Mouse (Mus musculus): Measurements from ENCODE around the gene Ftl1. TPM values are rescaled to one million over a fixed set of nuclear protein-coding genes. Genes with fewer than 3 reads are reported as not detected.

Ftl1 gene
- polyA plus RNA-seq (2012; rRNA removed): 4,280 and 5,118 TPM in 2 replicates

DNA sequence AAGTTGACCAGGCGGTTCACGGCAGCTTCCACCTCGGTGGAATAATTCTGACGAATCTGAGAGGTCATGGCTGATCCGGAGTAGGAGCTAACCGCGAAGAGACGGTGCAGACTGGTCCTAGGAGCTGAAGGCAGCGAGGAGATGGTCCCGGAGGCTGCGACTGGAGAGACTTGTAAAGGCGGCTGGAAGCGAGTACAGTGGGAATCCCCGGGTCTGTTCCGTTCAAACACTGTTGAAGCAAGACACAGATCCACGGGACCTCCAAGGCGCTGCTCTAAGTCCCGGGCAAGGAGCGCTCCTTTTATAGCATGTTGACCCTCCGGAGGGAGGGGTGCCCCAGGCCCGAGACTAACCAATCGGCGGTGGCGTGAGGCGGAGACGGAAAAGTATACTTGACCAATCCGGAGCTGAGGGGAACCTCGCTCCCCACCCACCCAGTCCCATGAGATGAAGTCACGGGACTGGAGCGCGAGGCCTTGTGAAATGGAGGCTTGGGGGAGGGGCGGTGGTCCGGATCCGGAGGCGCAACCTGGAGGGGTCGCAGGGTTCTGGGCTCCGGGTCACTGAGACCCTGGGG lies at the start of gene Ftl1:
TSS of gene Ftl1 (minus strand) at position 321 of the 577 bp plus-strand sequence.

DNA sequence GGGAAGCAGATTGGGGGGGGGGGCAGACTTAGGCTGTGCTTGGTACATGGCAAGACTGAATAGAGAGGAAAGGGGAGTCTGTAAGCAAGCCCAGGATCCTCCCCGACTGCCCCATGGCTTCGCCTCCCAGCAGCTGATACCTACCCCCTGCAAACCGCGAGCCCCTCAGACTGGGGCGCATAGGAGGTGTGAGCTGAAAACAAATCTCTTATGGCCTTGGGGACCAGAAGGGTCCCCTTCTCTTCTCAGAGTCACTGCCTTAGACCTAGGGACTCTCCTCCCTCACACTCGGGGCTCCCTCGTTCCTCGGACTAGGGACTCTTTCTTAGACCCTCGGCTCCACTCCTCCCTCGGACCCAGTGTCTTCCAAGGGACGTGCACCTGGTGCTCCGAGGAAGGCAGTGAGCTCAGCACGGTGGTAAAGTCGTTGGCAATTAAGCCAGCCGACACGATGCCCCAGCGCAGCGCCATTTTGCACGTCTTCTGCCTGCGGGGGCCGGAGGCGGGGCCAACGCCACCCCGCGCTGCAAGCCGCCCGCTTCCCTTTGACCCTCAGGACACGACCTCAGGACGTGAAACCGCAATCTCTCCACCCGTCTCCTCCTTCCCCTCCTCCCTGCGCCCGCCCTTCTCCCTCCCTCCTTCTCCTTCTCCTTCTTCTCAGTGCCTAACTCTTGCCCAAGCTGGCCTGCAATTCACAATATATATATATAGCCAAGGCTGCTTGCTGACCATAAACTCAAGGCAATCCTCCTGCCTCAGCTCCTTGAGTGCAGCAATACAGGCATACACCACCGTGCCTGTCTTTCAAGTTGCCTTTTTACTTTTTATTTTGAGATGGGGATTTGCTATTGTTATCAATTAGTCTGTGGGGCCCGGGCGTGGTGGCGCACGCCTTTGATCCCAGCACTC lies 28.9 kb upstream of the Ftl1 start, which contains the start of gene Dhdh:
TSS of gene Dhdh (minus strand) at position 513 of the 912 bp plus-strand sequence.

DNA sequence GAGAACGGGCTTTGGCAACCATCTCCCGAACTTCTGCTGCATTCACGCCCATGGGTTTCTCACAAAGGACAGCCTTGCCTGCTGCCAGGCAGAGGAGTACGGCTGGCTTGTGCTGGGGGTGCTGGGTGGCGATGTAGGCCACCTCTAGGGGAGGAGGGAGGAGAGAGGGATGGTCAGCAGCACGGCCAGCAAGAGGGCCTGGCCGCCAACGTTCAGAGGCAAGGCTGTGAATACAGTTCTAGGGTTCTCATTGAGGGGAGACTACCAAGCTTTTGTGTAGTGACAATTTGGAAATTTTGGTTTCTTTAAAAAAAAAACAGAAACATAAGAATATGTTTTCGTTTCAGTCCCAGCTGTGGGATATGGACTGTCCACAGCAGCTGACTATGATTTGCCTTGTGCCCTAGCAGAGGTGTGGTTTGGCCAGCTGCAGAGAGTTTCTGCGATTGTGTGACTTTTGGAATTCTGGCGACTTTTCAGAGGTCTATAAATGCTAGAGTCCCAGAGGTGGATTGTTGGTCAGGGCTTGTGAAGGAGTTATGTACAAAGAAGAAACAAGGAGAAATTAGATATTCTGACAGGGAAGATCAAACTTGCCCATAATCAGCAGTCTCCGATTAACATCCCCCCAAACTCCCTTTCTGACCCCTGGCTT lies 27.2 kb upstream of the Ftl1 start, which contains the start of gene Gm45808:
TSS of gene Gm45808 (minus strand) at position 51 of the 655 bp plus-strand sequence.

DNA sequence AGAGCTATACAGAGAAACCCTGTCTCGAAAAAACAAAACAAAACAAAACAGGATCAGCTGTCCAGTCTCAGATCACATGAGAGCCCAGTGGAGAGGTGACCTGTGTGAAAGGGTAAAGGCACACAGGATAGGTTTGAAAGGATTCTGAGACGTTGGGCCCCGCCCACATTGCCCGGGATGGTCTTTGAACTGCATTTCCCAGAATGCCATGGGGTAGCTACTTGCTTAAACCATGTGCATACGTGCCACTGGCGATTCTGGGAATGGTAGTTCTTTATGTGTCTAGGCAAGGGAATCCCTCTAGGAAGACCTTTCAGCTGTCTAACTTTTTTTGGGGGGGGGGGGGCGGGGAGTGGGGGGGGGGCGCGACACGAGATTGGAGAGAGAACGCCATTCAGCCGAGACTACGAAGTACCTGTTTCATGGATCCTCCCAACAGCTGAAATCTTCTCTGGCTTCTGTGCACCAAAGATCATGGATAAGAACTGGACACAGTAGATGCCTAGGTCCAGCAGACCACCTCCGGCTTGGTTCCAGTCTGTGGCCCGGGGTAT lies 21.8 kb upstream of the Ftl1 start, which contains the start of gene Tulp2:
TSS of gene Tulp2 (plus strand) at position 504 of the 554 bp plus-strand sequence.

DNA sequence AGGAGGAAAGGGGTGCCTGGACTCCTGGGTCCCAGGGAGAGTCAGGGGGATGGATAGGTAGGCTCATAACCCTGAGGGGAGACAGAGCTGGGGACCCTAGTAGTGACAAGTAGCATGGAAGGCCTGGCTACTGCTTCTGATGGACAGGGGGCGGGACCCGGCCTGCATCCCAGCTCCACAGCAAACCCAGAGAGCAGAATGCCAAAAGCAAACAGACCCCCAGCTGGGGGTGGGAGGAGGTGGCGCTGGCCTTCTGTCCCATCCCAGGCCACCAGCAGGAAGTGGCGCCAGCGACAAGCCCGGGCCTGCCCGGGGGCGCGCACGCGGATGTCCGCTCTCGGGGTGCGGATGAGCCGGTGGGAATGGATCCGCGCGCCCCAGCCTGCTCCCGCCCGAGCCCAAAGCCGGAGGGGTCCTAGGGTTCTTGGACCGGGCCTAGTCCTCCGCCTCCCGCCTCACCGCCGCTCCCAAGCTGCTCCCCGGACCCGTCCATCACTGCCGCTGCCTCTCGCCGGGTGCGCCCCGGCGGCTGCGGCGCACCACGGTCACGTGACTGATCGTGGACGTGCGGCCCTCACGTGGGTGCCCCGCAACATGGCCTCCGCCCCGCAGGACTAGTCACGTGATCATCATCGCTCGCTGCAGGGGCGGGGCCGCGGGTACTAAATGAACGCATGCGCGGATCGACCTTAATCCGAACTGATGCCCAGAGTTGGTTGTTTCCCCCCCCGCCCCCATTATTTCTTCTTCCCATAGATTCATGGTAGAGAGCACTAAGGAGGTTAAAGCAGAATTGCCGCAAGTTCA lies 6.8 kb upstream of the Ftl1 start, which contains the start of gene Bax:
TSS of gene Bax (minus strand) at position 616 of the 807 bp plus-strand sequence.

DNA sequence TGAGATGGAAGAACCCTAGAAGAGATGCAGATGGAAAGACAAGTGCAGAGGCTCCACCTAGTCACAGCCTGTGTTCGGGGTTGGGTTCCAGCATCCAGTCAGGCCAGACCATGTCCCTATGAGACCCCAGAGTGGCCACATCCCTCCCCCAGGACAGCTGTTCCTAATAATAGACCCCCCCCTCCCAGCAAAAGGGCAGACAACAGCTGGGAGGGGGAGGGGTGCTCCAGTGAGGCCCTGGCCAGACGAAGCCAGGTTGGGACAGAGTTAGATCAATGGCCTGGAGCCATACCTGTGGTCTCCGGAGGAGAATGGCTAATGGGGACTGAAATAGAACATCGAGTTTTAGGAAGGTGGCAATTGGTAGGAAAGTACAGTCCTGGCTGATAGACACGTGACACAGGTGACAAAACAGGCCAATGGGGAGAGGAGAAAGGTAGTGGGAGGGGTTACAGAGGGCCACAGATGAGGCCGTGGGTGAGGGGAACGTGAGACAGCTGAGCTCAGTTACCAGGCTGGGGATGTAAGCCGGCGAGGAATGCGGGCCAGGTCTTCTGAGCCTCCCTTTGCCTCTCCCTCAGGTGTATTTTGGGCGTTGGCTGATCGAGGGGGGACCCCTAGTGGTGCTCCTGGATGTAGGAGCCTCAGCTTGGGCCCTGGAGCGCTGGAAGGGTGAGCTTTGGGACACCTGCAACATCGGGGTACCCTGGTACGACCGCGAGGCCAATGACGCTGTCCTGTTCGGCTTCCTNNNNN lies 22.0 kb downstream of the Ftl1 start, which contains the start of gene Ruvbl2:
TSS of gene Ruvbl2 (minus strand) at position 576 of the 756 bp plus-strand sequence.

DNA sequence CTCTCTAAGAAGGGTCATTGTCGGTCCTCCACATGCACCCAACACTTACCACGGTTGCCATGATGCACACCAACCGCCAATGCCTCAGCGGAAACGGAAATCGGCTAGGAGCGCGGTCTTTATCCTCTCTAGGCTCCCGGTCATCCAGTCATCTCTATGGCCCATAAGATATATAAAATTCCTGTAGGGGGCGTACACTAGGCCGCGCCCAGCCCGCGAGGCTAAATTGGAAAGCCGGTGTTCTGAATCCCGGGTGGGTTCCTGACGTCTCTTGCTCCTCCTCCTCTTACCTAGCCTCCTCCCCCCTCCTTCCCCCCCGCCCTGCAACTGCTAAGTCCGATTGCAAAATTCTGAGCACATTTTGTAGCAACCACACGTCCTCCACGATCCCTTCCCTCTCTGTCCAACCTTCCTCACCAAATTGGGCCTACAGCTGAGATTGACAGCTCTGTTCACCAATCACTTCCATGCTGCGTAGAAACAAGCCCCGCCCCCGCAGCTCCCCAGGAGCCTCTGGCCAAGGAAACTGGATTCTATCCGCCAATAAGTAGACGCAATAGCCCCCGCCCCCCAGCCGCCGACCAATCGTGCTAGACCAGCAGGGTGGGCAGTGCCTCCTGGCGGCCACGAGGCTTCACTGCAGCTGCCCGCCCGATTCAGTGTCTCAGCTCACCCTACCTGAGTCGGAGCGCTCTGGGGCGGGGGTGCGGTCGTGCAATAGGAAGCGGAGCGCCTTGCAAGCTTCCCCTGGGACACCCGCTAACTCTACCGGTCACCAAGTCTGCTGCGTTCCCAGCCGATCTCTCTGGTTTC lies 25.3 kb downstream of the Ftl1 start, which contains the start of gene Gys1:
TSS of gene Gys1 (plus strand) at position 642 of the 813 bp plus-strand sequence.

DNA sequence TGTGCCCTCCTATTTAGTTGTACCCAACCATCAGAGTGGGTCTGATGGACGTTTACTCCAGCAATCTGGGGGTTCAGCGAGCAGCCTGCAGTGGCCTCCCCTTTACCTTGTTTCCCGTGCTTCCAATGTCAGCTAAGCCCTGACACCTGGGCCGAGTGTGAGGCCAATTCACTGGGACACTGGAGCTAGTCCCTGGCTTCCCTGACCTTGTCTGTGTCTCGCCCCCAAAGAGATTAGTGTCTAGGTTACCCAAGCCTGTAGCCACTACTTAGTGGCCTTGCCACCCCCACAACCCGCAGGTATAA lies 39.1 kb downstream of the Ftl1 start, which contains the start of gene Lhb:
TSS of gene Lhb (plus strand) at position 206 of the 305 bp plus-strand sequence.

DNA sequence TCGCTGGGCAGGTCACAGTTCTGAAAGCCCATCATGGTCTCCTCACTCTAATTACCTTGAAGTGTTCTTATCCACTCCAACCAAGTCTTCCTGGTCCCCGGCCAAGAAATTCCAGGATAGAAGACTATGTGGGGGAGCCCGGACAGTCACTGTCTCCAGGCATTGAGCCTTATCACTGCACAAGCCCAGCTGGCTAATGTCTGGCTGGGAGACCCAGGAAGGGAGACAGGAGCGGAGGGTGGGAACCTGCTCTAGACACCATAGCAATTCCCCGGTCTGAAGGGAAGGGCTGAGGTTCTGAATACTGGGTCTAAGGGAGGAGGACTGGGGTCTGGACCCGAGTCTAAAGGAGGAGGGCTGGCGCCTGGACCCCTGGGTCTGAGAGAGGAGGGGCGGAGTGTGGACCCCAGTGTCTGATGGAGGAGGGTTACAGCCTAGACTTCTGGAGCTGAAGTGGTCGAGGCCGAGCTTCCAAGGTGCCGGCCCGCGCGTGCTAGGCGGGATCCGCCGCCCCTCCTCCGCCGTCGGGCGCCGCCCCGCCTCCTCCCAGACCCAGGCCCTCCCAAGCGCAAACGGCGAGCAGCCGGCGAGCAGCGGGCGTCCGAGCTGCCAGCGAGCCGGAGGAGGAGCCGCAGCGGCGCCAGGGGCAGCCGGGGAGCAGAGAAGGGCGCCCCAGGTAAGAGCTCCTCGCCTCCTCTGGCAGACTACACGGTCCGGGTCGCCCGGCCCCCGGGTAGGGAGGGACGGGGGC lies 46.4 kb downstream of the Ftl1 start, which contains the start of gene Ntf5:
TSS of gene Ntf5 (plus strand) at position 583 of the 751 bp plus-strand sequence.

Other genes starting within 250 kb of the Ftl1 start
- 12.6 and 13.9 TPM in 2 replicates for gene Dkkl1, start 247.7 kb downstream of the Ftl1 start, polyA plus RNA-seq (2012; rRNA removed)
- gene Tead2, start 244.1 kb downstream of the Ftl1 start, polyA plus RNA-seq (2012; rRNA removed): 10.2 and 10.8 TPM in 2 replicates
- gene Cd37, start 220.8 kb downstream of the Ftl1 start, polyA plus RNA-seq (2012; rRNA removed): 6.6 and 13.4 TPM in 2 replicates
- 0.04 TPM in 1 of 2 replicates, not detected in the other for gene Slc6a16, start 218.8 kb downstream of the Ftl1 start, polyA plus RNA-seq (2012; rRNA removed)
- not detected in 2 replicates for gene Slc6a21, start 182.4 kb downstream of the Ftl1 start, polyA plus RNA-seq (2012; rRNA removed)
- gene Trpm4, start 126.1 kb downstream of the Ftl1 start, polyA plus RNA-seq (2012; rRNA removed): 50.9 and 54.1 TPM in 2 replicates
- gene Hrc, start 124.6 kb downstream of the Ftl1 start, polyA plus RNA-seq (2012; rRNA removed): 0.43 and 1.2 TPM in 2 replicates
- gene Ppfia3, start 92.9 kb downstream of the Ftl1 start, polyA plus RNA-seq (2012; rRNA removed): 14.7 and 20.9 TPM in 2 replicates
- gene Lin7b, start 89.3 kb downstream of the Ftl1 start, polyA plus RNA-seq (2012; rRNA removed): 3.8 and 4.1 TPM in 2 replicates
- gene Snrnp70, start 64.1 kb downstream of the Ftl1 start, polyA plus RNA-seq (2012; rRNA removed): 79.4 and 100 TPM in 2 replicates
- gene Kcna7, start 54.2 kb downstream of the Ftl1 start, polyA plus RNA-seq (2012; rRNA removed): 1.2 and 1.9 TPM in 2 replicates
- 0.84 and 0.85 TPM in 2 replicates for gene Ntf5, start 46.2 kb downstream of the Ftl1 start, polyA plus RNA-seq (2012; rRNA removed)
- gene Lhb, start 39.1 kb downstream of the Ftl1 start, polyA plus RNA-seq (2012; rRNA removed): 0.16 and 0.27 TPM in 2 replicates
- gene Gys1, start 25.0 kb downstream of the Ftl1 start, polyA plus RNA-seq (2012; rRNA removed): 22.4 and 23.8 TPM in 2 replicates
- 27.7 and 27.9 TPM in 2 replicates for gene Ruvbl2, start 21.8 kb downstream of the Ftl1 start, polyA plus RNA-seq (2012; rRNA removed)
- 72.5 and 92.5 TPM in 2 replicates for gene Bax, start 7.0 kb upstream of the Ftl1 start, polyA plus RNA-seq (2012; rRNA removed)
- 0.09 TPM in 1 of 2 replicates, not detected in the other for gene Tulp2, start 22.0 kb upstream of the Ftl1 start, polyA plus RNA-seq (2012; rRNA removed)
- gene Gm45808, start 26.9 kb upstream of the Ftl1 start, polyA plus RNA-seq (2012; rRNA removed): not detected in 2 replicates
- 0.18 and 0.20 TPM in 2 replicates for gene Dhdh, start 28.9 kb upstream of the Ftl1 start, polyA plus RNA-seq (2012; rRNA removed)
- gene Nucb1, start 50.5 kb upstream of the Ftl1 start, polyA plus RNA-seq (2012; rRNA removed): 280 and 281 TPM in 2 replicates
- 19.7 and 42.6 TPM in 2 replicates for gene Ppp1r15a, start 66.4 kb upstream of the Ftl1 start, polyA plus RNA-seq (2012; rRNA removed)
- gene Plekha4, start 66.4 kb upstream of the Ftl1 start, polyA plus RNA-seq (2012; rRNA removed): 5.0 and 10.4 TPM in 2 replicates
- gene Hsd17b14, start 95.0 kb upstream of the Ftl1 start, polyA plus RNA-seq (2012; rRNA removed): 7.6 and 14.6 TPM in 2 replicates
- gene Bcat2, start 110.3 kb upstream of the Ftl1 start, polyA plus RNA-seq (2012; rRNA removed): 101 and 114 TPM in 2 replicates
- 0.09 TPM in 1 of 2 replicates, not detected in the other for gene Fgf21, start 155.6 kb upstream of the Ftl1 start, polyA plus RNA-seq (2012; rRNA removed)
- 0.60 and 1.6 TPM in 2 replicates for gene Fut1, start 157.4 kb upstream of the Ftl1 start, polyA plus RNA-seq (2012; rRNA removed)
- gene Izumo1, start 161.9 kb upstream of the Ftl1 start, polyA plus RNA-seq (2012; rRNA removed): 0.11 and 0.29 TPM in 2 replicates
- 8.6 and 10.0 TPM in 2 replicates for gene Rasip1, start 167.6 kb upstream of the Ftl1 start, polyA plus RNA-seq (2012; rRNA removed)
- gene Mamstr, start 180.1 kb upstream of the Ftl1 start, polyA plus RNA-seq (2012; rRNA removed): 2.1 and 3.5 TPM in 2 replicates
- 40.4 and 57.4 TPM in 2 replicates for gene Fut2, start 206.5 kb upstream of the Ftl1 start, polyA plus RNA-seq (2012; rRNA removed)
- 0.94 and 3.5 TPM in 2 replicates for gene Ntn5, start 224.1 kb upstream of the Ftl1 start, polyA plus RNA-seq (2012; rRNA removed)
- 0.08 and 0.23 TPM in 2 replicates for gene Sec1, start 234.5 kb upstream of the Ftl1 start, polyA plus RNA-seq (2012; rRNA removed)
- 7.3 and 11.6 TPM in 2 replicates for gene Car11, start 240.0 kb upstream of the Ftl1 start, polyA plus RNA-seq (2012; rRNA removed)
- 8.9 and 12.6 TPM in 2 replicates for gene Dbp, start 245.2 kb upstream of the Ftl1 start, polyA plus RNA-seq (2012; rRNA removed)

All from stomach, adult 2 months (tissue).